Mouse (Mus musculus) urinary bladder, postnatal 10 days (tissue): Measurements from ENCODE around the gene Aoc1.
"Not testable (repeated sequence)": the region's sequence is repeated elsewhere in the genome, so short reads cannot be mapped to it uniquely, and the experiment has no call there.

ENCODE experiments used
- DNase-seq: peaks from one replicate; pipeline ENCODE4 v3.0.0; 2022; ENCODE audit warnings: low spot score

Aoc1 gene

GRCm38 (mm10) chr6:48861616-48862280 lies 10.9 kb upstream of the Aoc1 start:
- DNase-seq = no peak

GRCm38 (mm10) chr6:48862816-48863215 lies 9.9 kb upstream of the Aoc1 start:
- no peak for DNase-seq

- DNase-seq = no peak
Measured at GRCm38 (mm10) chr6:48863488-48863887, 9.2 kb upstream of the Aoc1 start.

- DNase-seq = no peak
Measured at GRCm38 (mm10) chr6:48864181-48864580, 8.5 kb upstream of the Aoc1 start.

- DNase-seq = no peak
Measured at GRCm38 (mm10) chr6:48864723-48865122, 8.0 kb upstream of the Aoc1 start.

GRCm38 (mm10) chr6:48865152-48865745 lies 7.4 kb upstream of the Aoc1 start:
- no peak for DNase-seq

GRCm38 (mm10) chr6:48866355-48866950 lies 6.2 kb upstream of the Aoc1 start:
- DNase-seq = not testable (repeated sequence)

- DNase-seq = no peak
Measured at GRCm38 (mm10) chr6:48867158-48867557, 5.5 kb upstream of the Aoc1 start.

GRCm38 (mm10) chr6:48869774-48870173 lies 2.9 kb upstream of the Aoc1 start:
- DNase-seq = no peak

- DNase-seq = no peak
Measured at GRCm38 (mm10) chr6:48874576-48874975, 1.9 kb downstream of the Aoc1 start.

- no peak for DNase-seq
Measured at GRCm38 (mm10) chr6:48875515-48875914, 2.8 kb downstream of the Aoc1 start.

- no peak for DNase-seq
Measured at GRCm38 (mm10) chr6:48876510-48877135, 3.9 kb downstream of the Aoc1 start.

- DNase-seq = no peak
Measured at GRCm38 (mm10) chr6:48894203-48894602, 21.5 kb downstream of the Aoc1 start.

GRCm38 (mm10) chr6:48894938-48895818 lies 22.5 kb downstream of the Aoc1 start:
- no peak for DNase-seq

- no peak for DNase-seq
Measured at GRCm38 (mm10) chr6:48895941-48896340, 23.2 kb downstream of the Aoc1 start.

GRCm38 (mm10) chr6:48896956-48897355 lies 24.3 kb downstream of the Aoc1 start:
- no peak for DNase-seq

GRCm38 (mm10) chr6:48901316-48901715 lies 28.6 kb downstream of the Aoc1 start:
- not testable (repeated sequence) for DNase-seq

GRCm38 (mm10) chr6:48902511-48903406 lies 30.1 kb downstream of the Aoc1 start:
- DNase-seq = no peak

- DNase-seq = no peak
Measured at GRCm38 (mm10) chr6:48903437-48903836, 30.7 kb downstream of the Aoc1 start.

GRCm38 (mm10) chr6:48905606-48906005 lies 32.9 kb downstream of the Aoc1 start:
- DNase-seq = no peak

GRCm38 (mm10) chr6:48906371-48906770 lies 33.7 kb downstream of the Aoc1 start:
- no peak for DNase-seq
